Mouse (Mus musculus) heart, embryonic 15.5 days (tissue): ENCODE data around the gene Homer3. TPM values are rescaled to one million over a fixed set of nuclear protein-coding genes. Genes with fewer than 3 reads are reported as not detected.
A peak's percentile ranks its signal among the peaks of the same experiment; 100 is the strongest.

Experiments
- ATAC-seq: fragments of 200-750 bp; cut with Nextera tagmentation; replicated peaks from 2 replicates; pipeline ENCODE4 v1.8.0; 2017; ENCODE audit warnings: low read depth, moderate TSS enrichment; ENCODE audit not compliant: insufficient number of reproducible peaks, insufficient read depth, low FRiP score
- H3K27ac ChIP-seq: fragments of 300-500 bp; sonication (generic); 2 replicates; pipeline ENCODE4 v1.5.1; 2015; ENCODE audit warnings: mild to moderate bottlenecking, inconsistent platforms
- H3K27me3 ChIP-seq: fragments of 300-500 bp; sonication (generic); 2 replicates; pipeline ENCODE4 v1.6.1; 2015; ENCODE audit warnings: inconsistent platforms
- H3K36me3 ChIP-seq: fragments of 300-500 bp; sonication (generic); 2 replicates; pipeline ENCODE4 v1.6.1; 2015; ENCODE audit warnings: mild to moderate bottlenecking, inconsistent platforms
- H3K4me1 ChIP-seq: fragments of 300-500 bp; sonication (generic); replicated peaks from 2 replicates; pipeline ENCODE4 v1.6.1; 2015; ENCODE audit warnings: inconsistent platforms
- H3K4me2 ChIP-seq: fragments of 300-500 bp; sonication (generic); 2 replicates; pipeline ENCODE4 v1.6.1; 2015; ENCODE audit warnings: inconsistent platforms, mild to moderate bottlenecking, moderate library complexity
- H3K4me3 ChIP-seq: fragments of 300-500 bp; sonication (generic); 2 replicates; pipeline ENCODE4 v1.5.1; 2015; ENCODE audit warnings: mild to moderate bottlenecking, inconsistent platforms
- H3K9ac ChIP-seq: fragments of 300-500 bp; sonication (generic); 2 replicates; pipeline ENCODE4 v1.6.1; 2015; ENCODE audit warnings: mild to moderate bottlenecking, inconsistent platforms
- H3K9me3 ChIP-seq: fragments of 300-500 bp; sonication (generic); replicated peaks from 2 replicates; pipeline ENCODE4 v1.6.1; 2016; ENCODE audit warnings: inconsistent platforms
- WGBS: fragments of 180-500 bp; shearing (Covaris S2); methylation state at CpG from one replicate; pipeline ENCODE4 v1.1.7; 2015; ENCODE audit warnings: mixed read lengths; 5-methylcytosine and 5-hydroxymethylcytosine counted together
- polyA plus RNA-seq: library from polyadenylated mRNA; unstranded; fragments of >200 nt; fragmentation: Nextera tagmentation; extraction: Ambion mirVana; gene quantifications from 2 replicates; pipeline ENCODE4 v1.2.1, GENCODE M21; 2015

Gene Homer3
- polyA plus RNA-seq, 1 experiment from 2014 or later: 24.2 TPM

DNA sequence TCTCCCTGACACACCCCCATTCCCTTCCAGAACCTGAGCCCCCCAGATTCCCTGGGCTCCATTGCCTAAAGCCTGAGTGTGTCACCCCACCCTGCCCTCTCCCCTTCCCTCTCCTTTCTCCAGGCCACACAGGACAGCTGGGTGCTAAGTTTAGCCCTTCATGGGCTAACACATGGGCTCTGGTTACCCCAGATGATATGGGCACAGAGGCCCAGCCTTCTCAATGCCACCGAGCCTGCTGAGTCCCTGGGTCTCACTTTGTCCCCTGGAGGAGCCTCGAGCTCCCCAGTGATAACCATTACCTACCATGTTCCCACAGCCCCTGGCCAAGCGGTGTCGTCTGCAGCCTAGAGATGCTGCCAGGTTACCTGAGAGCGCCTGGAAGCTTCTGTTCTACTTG, 35.2 kb downstream of the Homer3 start:
- H3K27ac ChIP-seq: no peak overlapping the region
- 0 out of 2 replicates have a peak, but pooled peaks cover 4% of the 10 kb centered on the region for H3K27me3 ChIP-seq
- no peak overlapping the region for H3K4me2 ChIP-seq
- ATAC-seq: no peak
- peaks cover 7% of the 10 kb centered on the region for H3K36me3 ChIP-seq
- H3K9me3 ChIP-seq: no peaks in the 10 kb centered on the region
- no peak overlapping the region for H3K4me3 ChIP-seq
- WGBS: 72% methylated on average over 5 of the region's 5 CpGs
- H3K4me1 ChIP-seq: peaks cover 35% of the 10 kb centered on the region
- H3K9ac ChIP-seq: no peak overlapping the region

DNA sequence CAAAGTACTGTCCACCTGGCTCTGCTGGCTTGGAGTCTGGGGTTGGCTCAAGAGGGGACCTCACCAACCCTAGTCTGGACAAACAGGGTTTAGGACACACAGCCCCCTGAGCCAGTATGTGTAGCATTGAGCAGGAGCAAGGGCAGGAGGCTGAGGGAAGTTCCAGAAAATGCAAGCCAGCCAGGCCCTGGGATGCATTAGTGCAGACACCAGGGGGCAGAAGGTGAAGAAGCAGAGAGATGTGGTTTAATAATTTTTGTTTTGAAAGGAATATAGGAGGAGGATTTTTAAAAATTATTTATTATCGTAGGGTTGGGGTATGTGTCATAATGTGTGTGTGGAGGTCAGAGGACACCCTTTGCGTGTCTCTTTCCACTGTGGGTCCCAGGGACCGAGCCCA, 41.1 kb downstream of the Homer3 start:
- Histone ChIP-seq H3K9ac (no peak overlapping the region), H3K4me2 (no peak overlapping the region), H3K36me3 (no peaks in the 10 kb centered on the region), H3K4me3 (no peak overlapping the region), H3K27ac (no peak overlapping the region), H3K4me1 (no peaks in the 10 kb centered on the region), H3K27me3 (no peaks in the 10 kb centered on the region), H3K9me3 (no peaks in the 10 kb centered on the region)
- 87% methylated on average over 3 of the region's 3 CpGs for WGBS
- ATAC-seq: no peak

DNA sequence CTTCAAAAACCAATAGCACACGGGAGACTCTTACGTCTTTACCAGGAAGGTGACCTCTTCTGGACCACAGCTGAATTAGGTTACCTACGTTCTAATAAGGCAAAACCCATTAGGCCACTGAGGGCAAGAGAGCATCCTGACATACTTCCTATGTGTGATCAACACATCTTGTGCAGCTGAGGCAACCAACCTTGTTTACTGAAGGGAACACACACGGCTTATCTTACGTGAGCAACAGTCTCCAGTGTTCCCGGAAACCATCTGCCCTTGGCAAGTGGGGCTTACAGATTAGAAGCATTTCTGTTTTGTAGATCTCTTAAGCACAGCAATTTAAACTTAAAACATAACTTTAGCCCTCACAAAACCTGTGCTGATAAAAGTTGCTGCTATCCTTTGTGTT, 44.9 kb downstream of the Homer3 start:
- 80% methylated on average over 6 of the region's 6 CpGs for WGBS
- no peak for ATAC-seq
- Histone ChIP-seq H3K4me2 (no peak overlapping the region), H3K9ac (no peak overlapping the region), H3K27ac (no peak overlapping the region), H3K36me3 (peaks cover 14% of the 10 kb centered on the region), H3K4me1 (peaks cover 22% of the 10 kb centered on the region), H3K9me3 (no peaks in the 10 kb centered on the region), H3K4me3 (no peak overlapping the region), H3K27me3 (peaks cover 19% of the 10 kb centered on the region)

DNA sequence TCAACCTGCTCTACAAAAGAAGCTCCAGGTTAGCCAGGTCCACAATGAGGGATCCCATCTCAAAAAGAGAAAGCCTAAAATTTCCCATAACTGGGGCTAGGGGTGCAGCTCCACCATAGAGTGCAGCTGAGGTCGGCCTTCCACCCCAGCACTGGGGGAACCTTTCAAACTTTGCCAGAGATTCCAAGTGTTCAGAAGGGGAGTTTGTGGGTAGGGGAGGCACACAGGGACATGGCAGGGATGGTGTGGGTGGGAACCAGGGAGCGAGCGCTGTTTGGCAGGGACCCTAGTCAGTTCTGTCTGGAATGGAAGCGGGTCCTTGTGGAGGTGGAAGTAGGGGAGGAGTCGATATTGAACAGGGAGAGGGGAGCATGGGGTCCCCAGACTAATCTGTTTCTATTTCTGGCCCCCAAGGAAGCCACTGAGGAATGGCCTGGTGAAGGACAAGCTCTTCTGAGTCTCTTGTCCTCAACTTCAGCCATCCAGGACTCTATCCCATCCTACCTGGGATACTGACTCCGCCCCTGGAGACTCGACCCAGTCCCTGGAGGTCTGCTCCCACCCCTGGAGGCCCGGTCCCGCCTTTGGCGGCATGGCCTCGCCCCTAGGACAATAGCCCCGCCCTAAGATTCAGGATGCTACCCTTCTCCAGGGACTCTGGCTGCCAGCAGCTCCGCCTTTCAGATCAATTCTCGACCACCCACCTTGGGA, 46.7 kb downstream of the Homer3 start, which contains the start of gene Gdf1:
Gdf1 (plus strand) TSS at position 694 of the 711 bp plus-strand sequence.
- Histone ChIP-seq H3K9ac (peak within 1 kb of the TSS; percentile 21; the same call in 1 of the 2 replicates), H3K9me3 (no peaks in the 10 kb centered on the region), H3K4me3 (peak within 1 kb of the TSS; percentile 15), H3K27ac (no peak within 1 kb of the TSS), H3K27me3 (peaks cover 19% of the 10 kb centered on the region), H3K4me1 (peaks cover 23% of the 10 kb centered on the region), H3K4me2 (peak within 1 kb of the TSS; percentile 53), H3K36me3 (peaks cover 31% of the 10 kb centered on the region)
- 31% methylated on average over 14 of the region's 14 CpGs for WGBS
- no peak for ATAC-seq

DNA sequence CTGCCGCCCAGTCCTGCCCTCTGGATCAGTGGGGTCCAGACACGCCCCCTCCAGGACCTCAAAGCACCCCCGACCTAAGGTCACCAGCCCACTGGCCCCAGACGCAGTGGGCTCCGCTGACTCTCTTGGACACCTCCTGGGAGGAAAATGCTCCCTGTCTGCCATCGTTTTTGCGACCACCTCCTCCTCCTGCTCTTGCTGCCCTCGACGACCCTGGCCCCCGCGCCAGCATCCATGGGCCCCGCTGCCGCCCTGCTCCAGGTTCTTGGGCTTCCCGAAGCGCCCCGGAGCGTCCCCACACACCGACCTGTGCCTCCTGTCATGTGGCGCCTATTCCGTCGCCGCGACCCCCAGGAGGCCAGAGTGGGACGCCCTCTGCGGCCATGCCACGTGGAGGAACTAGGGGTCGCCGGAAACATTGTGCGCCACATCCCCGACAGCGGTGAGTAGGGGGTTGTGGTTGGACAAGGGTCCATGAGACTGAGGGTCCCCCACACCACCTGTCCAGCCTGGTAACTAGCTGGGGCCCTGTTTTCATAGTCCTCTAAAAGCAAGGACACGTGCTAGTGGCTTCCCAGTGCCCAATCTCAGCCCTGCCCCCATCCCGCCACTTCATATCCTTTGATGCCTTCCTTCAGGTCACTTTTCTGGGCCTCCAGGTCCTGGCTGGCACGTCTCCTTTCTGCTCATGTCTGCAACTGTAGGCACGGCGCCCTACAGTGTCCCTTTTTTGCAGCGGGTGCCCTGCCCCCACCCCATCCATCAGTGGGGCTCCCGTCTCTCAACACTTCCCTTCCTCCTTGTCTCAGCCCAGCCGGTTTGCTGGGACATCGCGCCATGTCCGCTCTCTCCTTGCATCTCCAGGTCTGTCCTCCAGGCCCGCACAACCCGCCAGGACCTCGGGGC, 47.5 kb downstream of the Homer3 start:
- H3K4me1 ChIP-seq: peaks cover 23% of the 10 kb centered on the region
- H3K9ac ChIP-seq: peak overlapping the region; percentile 21; the same call in 1 of the 2 replicates
- H3K36me3 ChIP-seq: peaks cover 40% of the 10 kb centered on the region
- peak; percentile 19; the same call in 1 of the 2 replicates for ATAC-seq
- H3K27me3 ChIP-seq: peaks cover 19% of the 10 kb centered on the region
- H3K9me3 ChIP-seq: no peaks in the 10 kb centered on the region
- peak overlapping the region; percentile 15 for H3K4me3 ChIP-seq
- H3K27ac ChIP-seq: no peak overlapping the region
- H3K4me2 ChIP-seq: peak overlapping the region; percentile 53
- 11% methylated on average over 45 of the region's 45 CpGs for WGBS

DNA sequence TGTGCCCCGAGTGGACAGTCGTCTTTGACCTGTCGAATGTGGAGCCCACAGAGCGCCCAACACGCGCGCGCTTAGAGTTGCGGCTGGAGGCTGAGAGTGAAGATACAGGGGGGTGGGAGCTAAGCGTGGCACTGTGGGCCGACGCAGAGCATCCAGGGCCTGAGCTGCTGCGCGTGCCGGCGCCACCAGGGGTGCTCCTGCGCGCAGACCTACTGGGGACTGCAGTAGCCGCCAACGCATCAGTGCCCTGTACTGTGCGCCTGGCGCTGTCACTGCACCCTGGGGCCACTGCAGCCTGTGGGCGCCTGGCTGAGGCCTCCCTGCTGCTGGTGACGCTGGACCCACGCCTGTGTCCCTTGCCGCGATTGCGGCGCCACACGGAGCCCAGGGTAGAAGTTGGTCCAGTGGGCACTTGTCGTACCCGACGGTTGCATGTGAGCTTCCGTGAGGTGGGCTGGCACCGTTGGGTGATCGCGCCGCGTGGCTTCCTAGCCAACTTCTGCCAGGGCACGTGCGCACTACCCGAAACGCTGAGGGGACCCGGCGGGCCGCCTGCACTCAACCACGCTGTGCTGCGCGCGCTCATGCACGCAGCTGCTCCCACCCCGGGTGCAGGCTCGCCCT, 48.2 kb downstream of the Homer3 start:
- H3K4me3 ChIP-seq: peak overlapping the region; percentile 15
- peak overlapping the region; percentile 21; the same call in 1 of the 2 replicates for H3K9ac ChIP-seq
- H3K36me3 ChIP-seq: peaks cover 47% of the 10 kb centered on the region
- H3K4me1 ChIP-seq: peaks cover 23% of the 10 kb centered on the region
- H3K9me3 ChIP-seq: no peaks in the 10 kb centered on the region
- peak; percentile 73 for ATAC-seq
- H3K27ac ChIP-seq: no peak overlapping the region
- peak overlapping the region; percentile 53 for H3K4me2 ChIP-seq
- WGBS: 37% methylated on average over 53 of the region's 53 CpGs
- peaks cover 19% of the 10 kb centered on the region for H3K27me3 ChIP-seq

DNA sequence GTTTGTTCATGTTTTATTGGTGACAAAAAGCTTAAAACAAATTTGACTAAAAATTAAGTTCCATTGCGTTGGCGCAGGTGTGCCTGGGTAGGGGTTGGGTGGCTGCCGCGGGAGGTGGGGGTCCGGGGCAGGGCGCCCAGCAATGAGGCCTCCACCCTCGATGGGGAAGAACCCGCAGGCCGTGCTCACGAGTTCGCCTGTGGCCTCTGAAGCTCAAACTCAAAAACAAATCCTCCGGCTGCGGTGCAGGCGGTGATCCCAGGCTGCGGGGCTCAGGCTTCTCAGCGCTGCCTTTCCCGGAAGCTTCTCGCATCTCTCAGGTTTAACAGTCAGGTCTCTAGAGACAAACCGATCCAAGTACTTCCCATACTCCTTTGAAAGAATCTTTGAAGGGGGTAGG, 48.9 kb downstream of the Homer3 start:
- Histone ChIP-seq H3K4me2 (no peak overlapping the region), H3K9ac (no peak overlapping the region), H3K36me3 (peaks cover 54% of the 10 kb centered on the region), H3K27ac (no peak overlapping the region), H3K27me3 (peaks cover 19% of the 10 kb centered on the region), H3K4me3 (no peak overlapping the region), H3K9me3 (no peaks in the 10 kb centered on the region), H3K4me1 (peaks cover 23% of the 10 kb centered on the region)
- 89% methylated on average over 19 of the region's 19 CpGs for WGBS
- ATAC-seq: no peak

DNA sequence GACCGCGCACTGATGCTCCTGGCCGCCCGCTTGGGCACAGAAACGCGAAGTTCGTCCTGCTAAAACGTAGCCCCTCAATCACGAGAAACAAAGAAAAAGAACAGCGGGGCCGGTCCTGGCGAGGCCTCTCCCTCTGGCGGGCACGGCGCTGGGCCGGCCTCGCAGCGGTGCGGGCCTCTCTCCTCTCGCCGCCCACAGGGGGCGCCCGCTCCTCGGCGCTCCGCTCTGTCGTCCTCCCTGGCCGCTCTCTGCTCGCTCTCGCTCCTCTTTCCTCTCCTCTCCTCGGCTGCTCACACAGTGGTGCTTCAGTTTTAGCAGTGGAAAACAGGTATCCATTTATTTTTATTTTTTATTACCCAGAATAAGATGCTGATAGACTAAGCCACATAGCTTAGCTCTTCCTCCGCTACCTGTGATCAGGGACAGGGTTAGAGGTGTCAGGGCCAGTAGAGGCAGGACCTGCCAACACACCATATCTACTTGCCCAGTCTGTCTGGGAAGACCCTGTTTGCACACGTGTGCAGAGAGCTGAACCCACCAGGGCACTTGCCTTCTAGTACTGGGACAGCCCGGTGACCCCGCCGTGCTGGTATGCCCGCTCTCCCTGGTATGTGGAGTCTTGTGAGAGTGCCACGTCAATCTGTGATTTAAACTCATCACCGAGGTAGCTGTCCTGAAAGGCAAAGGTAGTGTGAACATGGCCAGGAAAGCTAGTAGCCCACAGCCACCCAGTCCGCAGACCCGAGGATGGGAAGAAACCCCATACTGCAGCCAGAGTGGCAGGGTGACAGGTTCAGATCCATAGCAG, 49.6 kb downstream of the Homer3 start:
- H3K9ac ChIP-seq: no peak overlapping the region
- ATAC-seq: peak; percentile 37

DNA sequence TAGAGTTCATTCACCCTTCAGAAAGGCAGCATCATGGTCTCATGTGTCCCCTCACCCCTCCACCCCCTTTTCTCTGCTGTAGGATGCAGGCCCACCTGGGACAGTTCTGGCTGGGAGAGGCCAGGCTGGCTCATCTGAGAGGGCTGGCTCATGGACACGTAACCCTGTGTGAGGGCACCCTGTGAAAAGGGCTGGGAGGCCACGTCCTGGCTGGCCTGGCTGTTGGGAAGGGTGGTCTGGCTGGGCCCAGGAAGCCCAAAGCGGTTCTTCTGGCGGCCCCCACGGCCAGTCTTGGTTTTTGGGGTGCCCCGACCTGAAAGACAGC, 50.2 kb downstream of the Homer3 start:
- no peak for ATAC-seq
- H3K36me3 ChIP-seq: peaks cover 67% of the 10 kb centered on the region
- no peak overlapping the region for H3K4me2 ChIP-seq
- no peak overlapping the region for H3K27ac ChIP-seq
- H3K4me3 ChIP-seq: no peak overlapping the region
- 92% methylated on average over 6 of the region's 6 CpGs for WGBS
- no peak overlapping the region for H3K9ac ChIP-seq
- peaks cover 23% of the 10 kb centered on the region for H3K4me1 ChIP-seq
- peaks cover 19% of the 10 kb centered on the region for H3K27me3 ChIP-seq
- no peaks in the 10 kb centered on the region for H3K9me3 ChIP-seq

More for the DNA sequence above, 49.6 kb downstream of the Homer3 start:
- no peak overlapping the region for H3K4me3 ChIP-seq
- peaks cover 19% of the 10 kb centered on the region for H3K27me3 ChIP-seq
- H3K4me2 ChIP-seq: no peak overlapping the region
- peaks cover 61% of the 10 kb centered on the region for H3K36me3 ChIP-seq
- WGBS: 33% methylated on average over 41 of the region's 41 CpGs
- peaks cover 23% of the 10 kb centered on the region for H3K4me1 ChIP-seq
- no peak overlapping the region for H3K27ac ChIP-seq
- H3K9me3 ChIP-seq: no peaks in the 10 kb centered on the region

DNA sequence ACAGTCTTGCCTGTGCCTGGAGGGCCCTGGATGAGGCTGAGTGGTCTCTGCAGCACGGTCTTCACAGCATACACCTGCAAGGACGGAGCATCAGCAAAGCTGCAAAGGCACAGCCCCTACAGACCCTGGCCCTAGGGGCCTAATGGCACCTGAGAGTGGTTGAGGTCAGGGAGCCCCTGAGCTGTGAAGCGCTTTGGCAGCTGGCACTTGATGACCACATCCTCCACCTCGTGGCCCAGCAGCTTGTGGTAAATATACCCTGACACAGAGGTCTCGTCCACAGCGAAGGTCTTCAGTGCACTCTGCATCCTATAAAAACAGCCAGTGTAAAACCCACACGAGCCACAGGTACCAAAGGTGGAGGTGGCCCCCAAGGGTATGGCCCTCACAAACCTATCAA, 56.3 kb downstream of the Homer3 start:
- Histone ChIP-seq H3K4me3 (no peak overlapping the region), H3K9ac (no peak overlapping the region), H3K27me3 (no peaks in the 10 kb centered on the region), H3K27ac (no peak overlapping the region), H3K36me3 (peaks cover 93% of the 10 kb centered on the region), H3K9me3 (no peaks in the 10 kb centered on the region), H3K4me2 (no peak overlapping the region), H3K4me1 (no peaks in the 10 kb centered on the region)
- no peak for ATAC-seq
- WGBS: 84% methylated on average over 7 of the region's 7 CpGs
